Mouse (Mus musculus): ENCODE data around the gene Defb28.
A peak's percentile ranks its signal among the peaks of the same experiment; 100 is the strongest.

Gene Defb28

DNA sequence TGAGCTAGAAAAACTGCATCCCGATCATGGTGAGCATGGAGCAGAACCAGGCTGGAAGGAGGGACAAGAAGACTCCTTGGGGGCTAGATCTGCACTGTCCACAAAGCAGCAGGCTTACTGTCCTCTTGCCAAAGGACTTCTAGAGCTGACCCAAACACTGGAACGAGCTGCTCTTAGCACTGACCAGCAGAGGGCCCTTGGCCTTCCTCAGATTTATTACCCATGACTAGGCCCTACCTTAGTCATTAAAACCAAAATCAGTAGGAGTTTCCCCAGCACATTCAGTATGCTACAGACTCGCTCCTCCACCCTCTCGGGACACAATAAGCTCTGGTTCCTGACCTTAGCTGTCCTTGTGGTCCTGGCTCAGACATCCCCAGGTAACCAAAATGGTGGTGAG lies at the start of gene Defb28:
Defb28 (plus strand) TSS at position 275 of the 400 bp plus-strand sequence.
- no peak for DNase-seq (ENCODE audit: low spot score)

DNA sequence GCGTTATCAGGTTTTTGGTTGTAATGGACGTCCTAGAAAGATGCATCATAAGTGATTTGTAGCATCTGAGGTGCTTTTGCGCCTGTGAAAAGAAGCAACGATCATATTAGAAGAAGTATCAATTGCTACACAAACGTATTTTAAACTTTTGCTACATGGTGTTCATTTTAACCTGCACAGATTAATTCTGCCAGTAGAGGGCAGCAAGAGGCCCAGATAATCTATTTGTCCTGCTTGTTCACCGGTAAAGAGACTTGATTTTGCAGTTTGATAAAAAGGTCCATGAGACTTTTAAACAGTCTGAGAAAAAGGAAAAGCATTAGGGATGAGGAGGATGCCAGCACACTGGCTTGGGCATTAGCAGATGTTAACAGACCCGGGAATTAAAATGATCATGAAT lies 47.1 kb upstream of the Defb28 start:
- DNase-seq (ENCODE audit: low spot score): no peak

DNA sequence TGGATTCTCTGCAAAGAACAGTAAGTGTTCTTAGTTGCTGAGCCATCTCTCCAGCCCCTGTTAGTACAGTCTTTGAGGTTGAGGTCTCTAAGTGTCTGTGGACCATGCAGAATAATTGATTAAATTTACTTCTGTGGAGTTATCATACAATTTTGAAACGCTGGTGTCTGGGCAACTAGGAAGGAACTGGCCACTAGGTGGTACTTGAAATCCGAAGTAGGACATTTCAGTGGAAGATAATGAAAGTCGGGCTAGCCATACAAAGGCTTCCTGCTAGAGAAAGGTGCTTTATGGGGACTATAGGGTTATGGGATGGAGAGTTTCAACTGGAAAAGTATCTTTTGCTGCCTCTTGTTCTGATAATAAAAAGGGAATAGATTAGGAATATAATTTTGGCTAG lies 45.6 kb upstream of the Defb28 start:
- DNase-seq (ENCODE audit: low spot score): no peak

DNA sequence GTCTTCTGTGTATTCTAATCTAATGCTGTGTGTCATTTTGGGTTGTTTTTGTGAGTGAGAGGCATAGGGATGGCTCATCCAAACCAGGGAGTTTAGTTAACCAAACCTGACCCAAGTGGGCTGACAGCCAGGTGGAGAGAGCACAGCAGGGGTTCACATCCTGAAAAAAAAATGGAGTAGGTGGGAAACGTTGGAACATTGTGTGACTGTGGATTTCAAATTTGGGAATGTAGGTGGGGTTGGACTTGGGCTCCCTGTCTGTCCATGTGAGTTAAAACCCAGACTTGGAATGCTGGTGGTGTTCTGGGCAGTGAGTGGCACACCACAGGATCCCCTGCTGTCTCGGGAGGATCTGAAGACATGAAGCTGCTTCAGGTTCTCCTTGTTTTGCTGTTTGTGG lies 41.3 kb upstream of the Defb28 start, which contains the start of gene Defb20:
Defb20 (plus strand) TSS at position 301 of the 400 bp plus-strand sequence.
- no peak for DNase-seq (ENCODE audit: low spot score)

DNA sequence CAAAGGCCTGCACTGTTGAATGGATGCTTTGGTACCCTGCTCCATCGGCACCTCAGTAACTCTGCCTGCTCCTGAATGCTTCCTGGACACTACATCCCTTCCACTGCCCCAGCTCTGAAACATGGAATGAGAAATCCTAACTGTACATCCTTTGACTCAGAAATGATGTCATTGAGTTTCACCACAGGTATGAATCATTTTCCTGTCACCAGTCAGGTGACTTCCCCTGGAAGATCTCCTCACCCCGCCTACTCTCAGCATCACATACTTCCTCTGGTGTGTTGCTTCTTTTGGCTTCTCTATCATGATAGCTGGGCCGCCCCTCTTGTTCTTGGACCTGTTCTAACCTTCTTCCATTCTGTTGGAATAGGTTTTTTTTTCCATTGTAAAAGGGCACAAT lies 37.2 kb upstream of the Defb28 start:
- DNase-seq (ENCODE audit: low spot score): no peak

DNA sequence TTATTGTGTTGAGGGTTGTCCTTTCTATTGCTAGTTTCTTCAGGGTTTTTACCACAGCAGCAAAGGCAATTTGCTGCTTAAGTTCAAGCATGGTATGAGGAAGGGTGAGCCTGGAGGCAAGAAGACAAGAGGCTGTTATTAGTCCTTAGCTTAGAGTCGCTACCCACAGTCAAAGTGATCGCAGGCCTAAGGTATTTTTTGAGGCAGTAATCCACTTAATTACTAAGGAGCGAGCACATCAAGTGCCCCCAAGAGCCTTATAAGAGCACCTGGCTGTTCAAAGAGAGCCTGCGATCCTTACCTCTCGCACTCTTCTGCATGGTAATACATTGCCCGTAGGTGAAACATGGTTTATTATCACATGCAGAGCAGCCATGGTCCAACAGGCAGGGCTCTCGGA lies 36.3 kb upstream of the Defb28 start:
- no peak for DNase-seq (ENCODE audit: low spot score)

DNA sequence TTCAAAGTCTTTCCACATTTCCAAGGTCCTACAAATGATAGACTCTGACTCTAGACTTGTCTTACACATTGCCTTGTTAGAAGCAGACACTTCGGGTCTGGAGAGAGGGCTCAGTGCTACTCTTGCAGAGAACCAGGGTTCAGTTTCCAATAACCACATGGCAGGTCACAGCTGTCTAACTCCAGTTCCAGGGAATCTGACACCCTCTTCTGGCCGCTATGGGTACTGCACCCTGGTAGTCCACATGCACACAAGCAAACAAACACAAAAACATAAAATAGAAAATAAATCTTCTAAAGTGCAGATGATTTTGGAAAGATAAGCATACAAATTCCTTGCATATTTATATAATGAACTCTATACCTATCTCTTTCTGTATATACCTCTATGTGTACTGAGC lies 31.0 kb upstream of the Defb28 start:
- DNase-seq (ENCODE audit: low spot score): peak; percentile 64

DNA sequence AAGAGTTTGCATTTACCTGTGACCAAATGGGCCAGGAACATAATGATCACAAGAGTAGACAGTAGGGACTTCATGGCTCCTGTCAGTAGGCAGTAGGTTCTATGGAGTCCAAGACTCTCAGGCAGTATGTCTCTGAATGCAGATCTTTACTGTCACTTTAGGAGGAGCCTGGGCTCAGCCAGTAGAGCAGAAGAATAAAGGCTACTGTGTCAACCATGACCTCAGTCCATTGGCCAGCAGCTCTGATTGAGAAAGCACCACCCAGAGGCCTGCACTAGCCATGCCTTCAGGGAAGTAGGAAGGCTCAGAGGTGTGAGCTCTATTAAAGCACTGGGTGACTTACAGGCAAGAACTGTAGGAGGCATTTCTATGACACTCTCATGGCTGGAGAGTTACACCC lies 28.0 kb upstream of the Defb28 start, which contains the start of gene Defb22:
Defb22 (minus strand) TSS at position 101 of the 400 bp plus-strand sequence.
- no peak for DNase-seq (ENCODE audit: low spot score)

DNA sequence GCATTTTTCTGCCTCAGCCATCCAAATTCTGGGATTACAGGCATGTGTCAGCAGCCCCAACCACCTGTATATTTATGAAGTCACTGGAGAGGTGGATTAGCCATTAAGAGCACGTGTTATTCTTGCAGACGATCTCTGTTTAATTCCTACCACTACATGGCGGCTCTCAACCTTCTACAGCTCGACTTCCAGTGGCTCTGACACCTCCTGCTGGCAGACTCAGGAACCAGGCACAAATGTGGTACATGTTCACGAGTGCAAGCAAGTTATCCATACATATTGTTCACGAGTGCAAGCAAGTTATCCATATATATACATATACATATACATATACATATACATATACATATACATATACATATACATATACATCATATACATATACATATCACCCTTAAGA lies 24.9 kb upstream of the Defb28 start:
- no peak for DNase-seq (ENCODE audit: low spot score)

DNA sequence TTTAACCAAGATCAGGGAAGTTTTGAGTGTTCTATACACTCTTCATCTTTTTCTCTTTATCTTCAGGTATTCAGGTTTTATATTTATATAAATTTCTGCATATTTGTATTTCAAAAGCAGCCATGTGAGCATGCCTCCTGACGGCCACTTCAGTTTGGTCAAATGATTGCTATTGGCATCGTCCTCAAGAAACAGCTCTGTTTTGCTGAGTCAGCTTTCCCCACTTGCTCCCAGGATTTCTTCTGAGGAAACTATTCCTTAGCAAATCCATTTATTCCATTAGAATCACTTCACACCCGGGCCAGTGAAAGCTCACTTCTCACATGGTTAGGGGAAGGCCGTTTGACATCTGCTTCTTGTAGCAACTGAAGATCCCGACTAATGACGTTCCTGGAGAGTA lies 20.0 kb upstream of the Defb28 start:
- DNase-seq (ENCODE audit: low spot score): no peak

DNA sequence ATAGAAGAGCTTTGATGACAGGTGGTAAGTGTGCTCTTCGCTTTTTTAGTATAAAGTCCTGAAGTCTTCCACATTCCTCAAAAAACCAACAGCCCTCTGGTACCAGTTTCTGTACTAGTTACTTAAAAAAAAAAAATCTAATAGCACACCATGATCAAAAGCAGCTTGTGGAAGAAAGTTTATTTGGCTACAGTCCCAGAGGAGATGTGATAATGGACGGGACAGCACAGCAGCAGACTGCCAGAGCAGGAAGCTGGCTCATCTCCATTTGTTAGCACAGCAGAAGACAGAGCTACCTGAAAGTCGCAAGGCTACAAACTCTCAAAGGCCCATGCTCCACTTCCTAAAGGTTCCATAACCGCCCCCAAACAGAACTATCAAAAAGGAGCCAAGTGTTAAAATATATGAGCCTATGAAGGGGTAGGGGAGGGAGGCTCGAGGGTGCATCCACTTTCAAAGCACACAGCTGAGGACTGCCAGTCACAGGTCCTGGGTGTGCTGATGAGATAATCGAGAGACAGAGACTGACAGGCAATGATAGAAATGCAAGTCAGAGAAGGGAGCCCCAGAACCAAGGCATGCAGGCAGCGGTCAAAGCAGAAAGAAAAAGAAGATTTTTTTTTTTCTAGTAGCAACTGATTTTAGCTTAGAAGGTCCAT lies 17.7 kb upstream of the Defb28 start:
- DNase-seq (ENCODE audit: low spot score): no peak

DNA sequence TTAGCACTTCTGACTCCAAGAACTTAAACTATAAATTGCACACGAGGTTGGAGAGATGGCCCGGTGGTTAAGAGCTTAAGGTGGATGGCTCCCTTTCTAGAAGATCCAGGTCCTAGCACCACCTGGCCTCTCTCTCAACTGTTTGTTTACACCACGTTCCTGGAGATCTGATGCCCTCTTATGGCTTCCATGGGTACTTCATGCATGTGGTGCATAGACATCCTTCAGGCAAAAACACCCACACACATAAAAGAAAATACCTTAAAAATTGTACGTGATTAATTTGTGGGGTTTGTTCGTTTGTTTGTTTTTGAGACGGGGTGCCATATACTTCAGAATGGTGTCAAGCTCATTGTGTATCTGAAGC lies 17.2 kb upstream of the Defb28 start:
- DNase-seq (ENCODE audit: low spot score): no peak

DNA sequence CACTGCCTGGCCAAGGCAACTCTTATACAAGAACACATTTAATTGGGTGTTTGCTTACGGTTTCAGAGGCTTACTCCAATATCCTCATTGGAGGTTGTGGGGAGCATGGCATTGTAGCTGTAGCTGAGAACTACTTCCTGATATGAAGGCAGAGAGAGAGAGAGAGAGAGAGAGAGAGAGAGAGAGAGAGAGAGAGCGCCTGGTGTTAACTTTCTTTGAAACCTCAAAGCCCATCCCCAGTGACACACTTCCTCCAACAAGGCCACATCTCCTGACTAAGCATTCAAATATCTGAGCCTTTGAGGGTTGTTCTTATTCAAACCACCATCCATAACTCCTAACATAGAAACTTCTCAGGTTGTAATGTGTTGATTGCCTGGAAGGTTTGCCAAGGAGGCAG lies 14.1 kb upstream of the Defb28 start:
- DNase-seq (ENCODE audit: low spot score): no peak

DNA sequence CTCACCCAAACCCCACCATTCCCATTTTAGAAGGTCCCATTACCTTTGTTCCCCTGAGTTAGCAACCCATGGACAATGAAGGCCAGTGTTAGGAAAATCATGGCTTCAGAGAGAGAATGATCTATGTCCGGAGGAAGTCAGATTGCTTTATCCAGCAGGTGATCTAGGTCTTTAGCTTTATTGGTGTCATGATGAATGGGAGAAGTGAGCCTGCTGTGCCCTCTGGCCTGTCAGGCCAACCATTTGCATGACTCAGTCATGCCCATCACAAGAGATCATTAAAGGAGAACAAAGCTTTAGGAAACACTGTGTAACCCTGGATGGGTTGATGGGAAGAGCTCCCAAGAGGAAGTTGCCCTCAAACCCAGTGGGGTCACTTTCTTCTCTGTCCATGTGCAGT lies 6.5 kb upstream of the Defb28 start, which contains the start of gene Defb26:
Defb26 (minus strand) TSS at position 101 of the 400 bp plus-strand sequence.
- no peak for DNase-seq (ENCODE audit: low spot score)

DNA sequence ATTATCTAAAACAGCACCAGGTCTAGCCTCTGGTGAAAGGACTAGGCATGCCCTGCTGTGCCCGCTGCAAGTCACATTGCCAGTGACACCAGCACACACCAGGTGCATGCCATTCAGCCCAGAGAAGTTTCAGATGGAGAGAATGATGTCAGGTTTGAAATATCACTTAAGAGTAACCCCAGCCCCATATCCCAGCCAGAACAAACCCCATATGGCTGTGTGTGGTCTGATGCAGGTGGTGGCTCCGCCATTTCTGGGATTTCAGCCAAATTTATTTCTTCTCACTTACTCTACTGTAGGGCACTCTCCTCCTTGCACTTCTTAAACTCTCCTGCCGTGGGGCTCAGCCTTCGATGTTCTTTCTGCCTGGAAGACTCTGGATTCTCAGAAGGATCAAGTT lies 2.0 kb upstream of the Defb28 start:
- DNase-seq (ENCODE audit: low spot score): no peak

DNA sequence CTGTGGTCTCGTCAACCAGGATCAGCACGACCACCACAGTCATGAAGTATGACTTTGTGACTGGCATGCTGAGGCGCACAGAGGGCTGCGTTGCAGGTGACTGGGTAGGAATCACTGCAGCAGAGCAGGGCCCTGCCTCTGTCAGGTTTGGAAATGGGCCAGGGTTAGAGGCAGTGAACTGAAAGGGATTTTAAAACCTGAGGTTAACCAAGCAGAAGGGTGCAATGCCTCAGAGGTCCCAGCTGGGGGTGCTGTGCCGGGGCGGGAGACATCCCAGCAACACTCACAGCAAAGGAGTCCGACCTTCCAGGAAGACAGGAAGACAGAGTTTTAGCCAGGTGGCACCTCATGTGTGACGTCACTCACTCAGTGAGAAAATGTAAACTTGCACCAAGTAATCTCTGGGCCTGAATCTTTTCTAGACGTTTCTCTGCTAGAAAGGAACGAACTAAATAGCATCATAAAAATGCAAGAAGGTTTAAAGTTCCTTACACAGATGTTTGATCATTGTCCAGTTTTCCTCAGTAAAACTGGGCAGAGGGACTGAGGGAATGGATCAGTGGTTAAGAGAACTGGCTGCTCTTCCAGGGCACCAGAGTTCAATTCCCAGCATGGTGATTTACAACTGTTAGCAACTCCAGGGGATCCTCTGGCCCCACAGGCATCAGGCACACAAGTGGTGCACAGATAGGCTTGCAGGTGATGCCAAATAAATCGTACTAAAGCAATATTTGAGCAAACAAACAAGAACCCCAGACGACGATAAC lies 22.1 kb downstream of the Defb28 start, which contains the start of gene Defb29:
Defb29 (minus strand) TSS at position 155 of the 767 bp plus-strand sequence.
- peak; percentile 56 for DNase-seq (ENCODE audit: low spot score)

DNA sequence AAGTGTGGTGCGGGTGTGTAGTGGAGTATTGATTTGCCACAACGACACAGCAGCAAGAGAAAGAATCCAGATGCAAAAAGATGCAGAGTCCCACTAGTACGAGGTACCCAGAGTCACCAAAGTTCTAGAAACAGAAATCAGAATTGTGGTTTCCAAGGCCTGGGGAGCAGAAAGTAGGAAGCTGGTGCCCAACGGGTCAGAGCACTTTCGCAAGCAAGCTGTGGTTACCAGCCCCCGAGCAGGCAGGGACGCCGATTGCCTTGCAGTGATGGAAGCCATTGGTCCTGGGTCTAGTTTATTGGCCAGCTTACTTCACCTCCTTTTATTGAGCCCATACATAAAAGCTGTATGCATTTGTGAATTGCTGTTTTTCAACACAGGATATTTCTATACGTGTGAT lies 23.9 kb downstream of the Defb28 start:
- DNase-seq (ENCODE audit: low spot score): no peak

DNA sequence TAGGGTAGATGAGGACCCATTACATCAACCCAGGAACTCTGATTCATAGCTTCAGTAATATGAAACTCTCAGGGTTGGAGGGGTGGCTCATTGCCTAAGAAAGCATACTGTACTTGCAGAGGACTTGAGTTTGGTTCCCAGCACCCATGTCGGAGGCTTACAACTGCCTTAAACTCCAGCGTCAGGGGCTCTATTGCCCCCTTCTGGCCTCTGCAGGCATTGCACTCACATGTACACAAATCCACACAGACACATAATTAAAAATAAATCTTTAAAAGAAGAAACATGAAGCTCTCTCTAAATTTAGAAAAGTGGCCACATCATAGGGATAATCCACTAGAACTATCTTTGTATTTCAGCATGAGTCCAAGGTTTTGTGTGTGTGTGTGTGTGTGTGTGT lies 24.8 kb downstream of the Defb28 start:
- no peak for DNase-seq (ENCODE audit: low spot score)

DNA sequence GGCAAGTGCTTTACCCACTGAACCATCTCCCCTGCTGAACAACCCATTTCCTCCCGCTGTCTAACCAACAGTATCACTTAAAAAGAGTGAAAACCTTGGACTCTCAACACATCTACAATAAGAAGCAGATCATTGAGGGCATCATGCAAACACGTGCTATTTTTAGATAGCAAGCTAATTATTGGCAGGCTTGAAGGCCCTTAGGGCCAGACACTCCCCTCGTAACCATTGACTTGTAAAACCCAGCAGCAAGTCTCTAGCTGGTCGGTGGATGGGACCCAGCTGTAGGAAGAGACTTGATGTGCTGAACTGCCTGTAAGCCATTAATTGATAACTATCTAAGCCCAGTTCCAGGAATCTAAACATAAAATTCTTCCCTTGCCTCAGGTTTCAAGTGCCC lies 25.4 kb downstream of the Defb28 start:
- DNase-seq (ENCODE audit: low spot score): no peak

DNA sequence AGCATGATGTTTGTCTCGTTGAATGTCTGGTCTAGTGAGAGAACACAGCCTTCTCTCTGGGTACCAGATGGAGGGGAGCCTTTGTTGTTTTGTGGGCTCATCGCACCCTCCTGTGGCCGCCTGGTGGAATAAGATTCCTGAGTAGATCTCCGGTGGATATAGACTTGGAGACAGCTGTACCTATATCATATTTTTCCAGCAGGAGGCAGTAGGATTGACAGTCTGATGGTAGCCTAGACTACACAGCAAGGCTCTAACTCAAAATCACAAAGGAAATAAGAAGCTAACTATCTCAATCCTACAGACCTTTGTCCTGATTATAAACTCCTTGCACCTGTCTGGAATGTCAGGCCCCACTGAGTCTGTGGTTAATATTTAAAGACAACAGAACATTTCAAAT lies 26.6 kb downstream of the Defb28 start:
- DNase-seq (ENCODE audit: low spot score): peak; percentile 75

DNA sequence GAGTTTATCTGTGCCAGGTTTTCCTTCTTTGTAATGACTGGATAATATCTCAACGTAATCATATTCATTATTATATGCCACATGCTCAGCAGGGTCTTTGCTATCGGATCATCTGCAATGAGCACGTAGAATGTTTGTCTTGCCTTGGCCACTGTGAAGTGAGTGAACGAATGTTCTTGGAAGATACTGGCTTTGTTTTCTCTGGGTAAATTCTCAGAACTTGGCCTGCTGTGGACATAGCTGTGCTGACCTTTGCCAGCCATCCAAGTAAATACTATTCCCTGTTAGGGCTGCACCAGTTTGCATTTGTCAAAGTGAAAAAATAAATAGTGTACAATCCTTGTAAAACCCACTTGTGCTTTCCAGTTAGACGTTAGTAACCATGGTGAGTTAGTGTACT lies 30.1 kb downstream of the Defb28 start:
- no peak for DNase-seq (ENCODE audit: low spot score)

DNA sequence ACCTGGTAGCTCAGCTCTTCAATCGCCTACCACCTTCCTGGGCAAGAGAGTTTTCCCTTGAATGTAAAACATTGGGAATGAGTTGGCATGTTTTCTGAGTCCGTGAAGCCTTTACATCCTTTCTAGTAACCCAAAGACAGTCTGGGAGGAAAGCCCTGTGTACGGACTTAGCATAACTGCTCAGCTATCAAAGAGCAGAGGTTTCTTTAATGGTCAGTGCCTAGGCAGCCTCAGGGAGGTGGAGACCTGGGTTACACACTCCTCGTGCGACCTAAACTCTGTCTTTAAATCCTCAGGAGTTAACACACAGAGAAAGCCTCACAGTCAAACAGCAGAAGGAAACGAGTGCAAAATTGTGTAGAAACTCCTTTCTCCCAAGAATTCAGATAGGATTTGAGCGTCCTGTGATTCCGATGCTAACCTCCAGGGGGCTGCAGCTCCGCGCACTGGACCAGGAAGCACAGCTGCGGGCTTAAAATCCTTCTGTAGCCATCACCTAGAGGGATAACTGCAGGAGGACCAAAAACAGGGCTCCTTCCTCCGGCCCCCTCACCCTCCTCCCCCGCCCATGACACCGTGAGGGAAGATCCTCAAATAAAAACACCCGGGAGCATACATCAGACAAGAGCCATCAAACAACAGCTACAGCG lies 35.8 kb downstream of the Defb28 start:
- peak; percentile 87 for DNase-seq (ENCODE audit: low spot score)

DNA sequence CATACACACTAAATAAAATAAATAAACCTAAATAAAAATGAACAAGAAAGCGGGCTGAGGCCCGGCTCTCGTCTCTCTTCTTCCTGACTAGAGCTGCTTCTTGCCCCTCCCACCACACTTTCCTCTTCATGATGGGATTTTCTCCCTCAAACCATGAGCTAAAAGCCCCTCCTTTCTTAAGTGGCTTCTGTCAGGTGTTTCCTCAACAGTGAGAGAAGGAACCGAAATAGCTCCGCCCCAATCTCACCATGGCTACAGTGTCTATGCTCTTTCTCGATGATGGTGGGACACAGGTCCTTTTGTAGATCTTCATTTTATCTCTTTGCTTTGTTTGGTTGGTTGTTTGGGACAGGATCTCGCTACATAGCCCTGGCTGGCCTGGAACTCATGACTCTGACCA lies 38.6 kb downstream of the Defb28 start:
- no peak for DNase-seq (ENCODE audit: low spot score)
